Mouse (Mus musculus) liver, postnatal 0 days (tissue): ENCODE data around the gene Trim62. TPM values are rescaled to one million over a fixed set of nuclear protein-coding genes. Genes with fewer than 3 reads are reported as not detected.

Experiments
- ATAC-seq: fragments of 200-750 bp; cut with Nextera tagmentation; 2 replicates; pipeline ENCODE4 v1.8.0; 2017; ENCODE audit warnings: mild to moderate bottlenecking, moderate library complexity
- DNase-seq: peaks from one replicate; pipeline ENCODE4 v3.0.0-alpha.2; 2016
- H3K27ac ChIP-seq: fragments of 300-500 bp; sonication (generic); 2 replicates; pipeline ENCODE4 v1.5.1; 2014; ENCODE audit warnings: antibody characterized with exemption, moderate library complexity, mild to moderate bottlenecking, low read depth
- H3K27me3 ChIP-seq: fragments of 300-500 bp; sonication (generic); 2 replicates; pipeline ENCODE4 v1.6.1; 2014; ENCODE audit warnings: low read length, control low read depth, mixed read lengths; ENCODE audit not compliant: insufficient read depth
- H3K36me3 ChIP-seq: fragments of 300-500 bp; sonication (generic); replicated peaks from 2 replicates; pipeline ENCODE4 v1.6.1; 2014; ENCODE audit warnings: mild to moderate bottlenecking, control low read depth, low read length, moderate library complexity, mixed read lengths; ENCODE audit not compliant: insufficient read depth
- H3K4me1 ChIP-seq: fragments of 300-500 bp; sonication (generic); 2 replicates; pipeline ENCODE4 v1.6.1; 2014; ENCODE audit warnings: antibody characterized with exemption, mild to moderate bottlenecking, control low read depth; ENCODE audit not compliant: insufficient read depth
- H3K4me2 ChIP-seq: fragments of 300-500 bp; sonication (generic); 2 replicates; pipeline ENCODE4 v1.6.1; 2014; ENCODE audit warnings: low read depth, mild to moderate bottlenecking, low read length, moderate library complexity, mixed read lengths
- H3K4me3 ChIP-seq: fragments of 300-500 bp; sonication (generic); 2 replicates; pipeline ENCODE4 v1.5.1; 2014; ENCODE audit warnings: low read depth, low read length
- H3K9ac ChIP-seq: fragments of 300-500 bp; sonication (generic); replicated peaks from 2 replicates; pipeline ENCODE4 v1.6.1; 2014; ENCODE audit warnings: mild to moderate bottlenecking, moderate library complexity
- H3K9me3 ChIP-seq: fragments of 300-500 bp; sonication (generic); 2 replicates; pipeline ENCODE4 v1.6.1; 2016; ENCODE audit warnings: mild to moderate bottlenecking, control low read depth, low read length, mixed read lengths
- CTCF ChIP-seq: sonication (generic); IDR thresholded peaks from 2 replicates; pipeline ENCODE4 v1.5.1; 2016; ENCODE audit warnings: antibody characterized with exemption, low read depth
- EP300 ChIP-seq: IDR thresholded peaks from 2 replicates; pipeline ENCODE4 v1.6.1; 2016; ENCODE audit warnings: antibody characterized with exemption, low read depth, mild to moderate bottlenecking
- WGBS: fragments of 180-500 bp; shearing (Covaris S2); extraction: QIAGEN DNeasy Blood & Tissue Kit; methylation state at CpG from one replicate; pipeline ENCODE4 v1.1.7; 2014; ENCODE audit not compliant: insufficient replicate concordance; 5-methylcytosine and 5-hydroxymethylcytosine counted together
- polyA plus RNA-seq: library from polyadenylated mRNA; unstranded; fragments of >200 nt; fragmentation: Nextera tagmentation; extraction: Ambion mirVana; gene quantifications from 2 replicates; pipeline ENCODE4 v1.2.1, GENCODE M21; 2015

The Trim62 gene
- polyA plus RNA-seq, 1 experiment from 2014 or later, result 0.26 TPM

- TF ChIP-seq CTCF, result no peak
- TF ChIP-seq EP300, result no peak
- ATAC-seq, result no peak
- 79% methylated on average over 3 of the region's 3 CpGs for WGBS
Measured at GRCm38 (mm10) chr4:128848961-128849360, 34.4 kb upstream of the Trim62 start.

GRCm38 (mm10) chr4:128849686-128850085 is 33.7 kb upstream of the Trim62 start:
- DNase-seq, result no peak
- 65% methylated on average over 7 of the region's 7 CpGs for whole genome bisulfite sequencing
- no peak for TF ChIP-seq EP300
- no peak for TF ChIP-seq CTCF
- Histone ChIP-seq H3K9ac (no peak overlapping the region), H3K4me1 (no peaks in the 10 kb centered on the region), H3K4me2 (no peak overlapping the region), H3K4me3 (no peak overlapping the region), H3K27me3 (no peaks in the 10 kb centered on the region), H3K27ac (no peak overlapping the region), H3K9me3 (no peaks in the 10 kb centered on the region), H3K36me3 (no peaks in the 10 kb centered on the region)
- no peak for ATAC-seq

More at GRCm38 (mm10) chr4:128848961-128849360, 34.4 kb upstream of the Trim62 start:
- Histone ChIP-seq H3K36me3 (no peaks in the 10 kb centered on the region), H3K4me1 (no peaks in the 10 kb centered on the region), H3K27ac (no peak overlapping the region), H3K4me3 (no peak overlapping the region), H3K27me3 (no peaks in the 10 kb centered on the region), H3K4me2 (no peak overlapping the region), H3K9me3 (no peaks in the 10 kb centered on the region), H3K9ac (no peak overlapping the region)
- DNase-seq, result no peak

- Histone ChIP-seq H3K27me3 (no peaks in the 10 kb centered on the region), H3K27ac (no peak overlapping the region), H3K4me3 (no peak overlapping the region), H3K36me3 (no peaks in the 10 kb centered on the region), H3K9ac (no peak overlapping the region), H3K4me2 (no peak overlapping the region), H3K4me1 (peaks cover 17% of the 10 kb centered on the region), H3K9me3 (no peaks in the 10 kb centered on the region)
- no peak for TF ChIP-seq EP300
- TF ChIP-seq CTCF, result no peak
- no peak for DNase-seq
- no peak for ATAC-seq
- 69% methylated on average over 12 of the region's 12 CpGs for WGBS
Measured at GRCm38 (mm10) chr4:128852266-128852887, 31.0 kb upstream of the Trim62 start.

GRCm38 (mm10) chr4:128853117-128853516 is 30.3 kb upstream of the Trim62 start:
- Histone ChIP-seq H3K4me2 (no peak overlapping the region), H3K27ac (no peak overlapping the region), H3K27me3 (no peaks in the 10 kb centered on the region), H3K9ac (no peak overlapping the region), H3K4me3 (no peak overlapping the region), H3K9me3 (no peaks in the 10 kb centered on the region), H3K36me3 (no peaks in the 10 kb centered on the region), H3K4me1 (peaks cover 17% of the 10 kb centered on the region)
- ATAC-seq (no peak), DNase-seq (no peak)
- WGBS, result 81% methylated on average over 11 of the region's 11 CpGs
- TF ChIP-seq EP300, result no peak
- TF ChIP-seq CTCF, result no peak

- Histone ChIP-seq H3K4me3 (no peak overlapping the region), H3K4me1 (peaks cover 17% of the 10 kb centered on the region), H3K4me2 (peak overlapping the region; percentile 42), H3K27ac (peak overlapping the region; percentile 11; the same call in 1 of the 2 replicates), H3K27me3 (no peaks in the 10 kb centered on the region), H3K9me3 (no peaks in the 10 kb centered on the region), H3K9ac (no peak overlapping the region), H3K36me3 (no peaks in the 10 kb centered on the region)
- DNase-seq, result peak; percentile 63
- 47% methylated on average over 4 of the region's 4 CpGs for WGBS
- ATAC-seq, result peak; percentile 90
- TF ChIP-seq CTCF, result no peak
- no peak; the same call in none of the 2 replicates for TF ChIP-seq EP300
Measured at GRCm38 (mm10) chr4:128855613-128856040, 27.8 kb upstream of the Trim62 start.

- Histone ChIP-seq H3K36me3 (no peaks in the 10 kb centered on the region), H3K9ac (no peak overlapping the region), H3K27ac (peak overlapping the region; percentile 51; the same call in 1 of the 2 replicates), H3K9me3 (no peaks in the 10 kb centered on the region), H3K27me3 (no peaks in the 10 kb centered on the region), H3K4me3 (no peak overlapping the region), H3K4me1 (peaks cover 17% of the 10 kb centered on the region), H3K4me2 (peak overlapping the region; percentile 13; the same call in 1 of the 2 replicates)
- WGBS, result 35% methylated on average over 2 of the region's 2 CpGs
- DNase-seq (peak; percentile 31), ATAC-seq (peak; percentile 49)
- TF ChIP-seq EP300, result no peak
- no peak for TF ChIP-seq CTCF
Measured at GRCm38 (mm10) chr4:128857212-128857611, 26.2 kb upstream of the Trim62 start.
